Mouse (Mus musculus): Measurements from ENCODE around the gene Gm42674. TPM values are rescaled to one million over a fixed set of nuclear protein-coding genes. Genes with fewer than 3 reads are reported as not detected.

The Gm42674 gene
- total RNA-seq, 2 experiments from 2014 or later, result not detected

DNA sequence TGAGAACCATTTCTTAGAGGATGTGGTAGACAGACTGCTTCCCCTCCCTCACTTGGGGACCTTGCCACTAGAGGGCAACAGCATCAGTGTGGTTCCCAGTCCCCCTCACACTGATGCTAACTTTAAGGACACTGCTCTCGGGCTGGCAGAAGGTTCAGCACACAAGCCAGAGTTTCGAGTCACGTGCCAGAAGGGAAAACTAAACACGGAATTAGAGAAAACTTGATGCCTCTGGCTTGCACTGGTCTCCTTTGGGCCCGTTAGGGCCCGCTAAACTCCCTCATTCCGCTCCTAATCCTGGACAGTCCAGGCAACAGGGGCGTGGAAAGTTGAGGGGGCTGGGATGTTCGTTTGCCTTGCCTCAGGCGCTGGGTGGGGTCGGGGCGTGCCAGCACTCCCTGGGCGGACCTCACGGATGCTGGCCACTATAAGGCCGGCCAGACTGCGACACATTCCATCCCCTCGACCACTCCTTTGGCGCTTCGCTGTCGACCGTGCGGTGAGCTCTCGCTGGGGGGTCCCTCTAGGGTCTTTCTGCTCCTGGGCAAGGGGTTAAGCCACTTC, 11.1 kb downstream of the Gm42674 start, which contains the start of gene S100a6:
S100a6 (plus strand) TSS at position 155 of the 564 bp plus-strand sequence.
- Histone ChIP-seq H3K27ac (peak within 1 kb of the TSS; percentile 47), H3K4me3 (peak within 1 kb of the TSS; percentile 48)
- DNase-seq (ENCODE audit: extremely low spot score in 1 of 2, low spot score in 2 of 2), result peak in 1 of 2 experiments; percentile 41
- TF ChIP-seq CTCF (IDR thresholded peaks at IDR 0.05), result peak; percentile 63
- intact Hi-C loops (cut with DNase I), result loop anchor here (1.0 kb wide), 1 partner anchor 26 kb away; no protein-coding TSS in a partner anchor

DNA sequence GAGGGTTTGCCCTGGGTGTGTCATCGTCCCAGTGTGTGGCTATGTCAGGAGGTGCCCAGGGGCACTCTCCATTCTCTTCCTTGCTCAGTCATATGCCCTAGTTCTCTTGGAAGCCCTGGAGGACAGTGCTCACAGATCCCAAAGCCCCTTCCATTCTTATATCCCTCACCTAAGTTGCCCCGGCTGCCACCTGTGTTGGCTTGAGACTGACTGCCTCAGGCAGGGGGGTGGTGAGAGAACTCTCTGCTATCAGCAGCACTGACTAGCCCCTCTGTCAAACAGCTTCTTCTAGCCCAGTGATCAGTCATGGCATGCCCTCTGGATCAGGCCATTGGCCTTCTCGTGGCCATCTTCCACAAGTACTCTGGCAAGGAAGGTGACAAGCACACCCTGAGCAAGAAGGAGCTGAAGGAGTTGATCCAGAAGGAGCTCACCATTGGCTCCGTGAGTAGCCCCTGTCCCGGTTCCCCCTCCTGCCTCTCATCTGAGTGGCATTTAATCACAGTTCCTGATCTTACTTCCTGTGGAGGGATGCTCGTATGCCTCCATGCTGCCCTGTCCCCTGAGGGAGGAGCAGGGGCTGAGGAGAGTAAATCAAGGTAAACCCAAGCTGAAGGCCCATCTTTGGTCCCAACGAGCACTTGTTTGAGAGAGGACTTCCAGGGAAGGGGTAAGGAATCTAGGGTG, 11.9 kb downstream of the Gm42674 start:
- Histone ChIP-seq H3K27ac (peak overlapping the region; percentile 47), H3K4me3 (peak overlapping the region; percentile 48)
- no peak for TF ChIP-seq CTCF (IDR thresholded peaks at IDR 0.05)
- DNase-seq (ENCODE audit: extremely low spot score in 1 of 2, low spot score in 2 of 2), result no peak
- intact Hi-C loops (cut with DNase I), result loop anchor here (2.0 kb wide), 2 partner anchors 89 to 123 kb away; partner anchors contain the start of gene Snapin

DNA sequence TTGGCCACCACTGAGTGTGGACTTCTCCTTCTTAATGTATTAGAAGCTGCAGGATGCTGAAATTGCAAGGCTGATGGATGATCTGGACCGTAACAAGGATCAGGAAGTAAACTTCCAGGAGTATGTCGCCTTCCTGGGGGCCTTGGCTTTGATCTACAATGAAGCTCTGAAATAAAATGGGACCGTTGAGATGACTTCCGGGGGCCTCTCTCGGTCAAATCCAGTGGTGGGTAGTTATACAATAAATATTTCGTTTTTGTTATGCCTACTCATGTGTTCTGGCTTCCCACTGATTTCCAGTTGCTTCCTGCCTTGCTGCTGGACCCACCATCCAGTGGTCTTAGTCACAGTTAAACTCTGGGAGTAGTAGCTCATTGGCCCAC, 12.4 kb downstream of the Gm42674 start:
- TF ChIP-seq CTCF (IDR thresholded peaks at IDR 0.05), result no peak
- Histone ChIP-seq H3K4me3 (no peak overlapping the region), H3K27ac (no peak overlapping the region)
- intact Hi-C loops (cut with DNase I), result loop anchor here (2.0 kb wide), 2 partner anchors 89 to 123 kb away; partner anchors contain the start of gene Snapin
- DNase-seq (ENCODE audit: extremely low spot score in 1 of 2, low spot score in 2 of 2), result no peak

DNA sequence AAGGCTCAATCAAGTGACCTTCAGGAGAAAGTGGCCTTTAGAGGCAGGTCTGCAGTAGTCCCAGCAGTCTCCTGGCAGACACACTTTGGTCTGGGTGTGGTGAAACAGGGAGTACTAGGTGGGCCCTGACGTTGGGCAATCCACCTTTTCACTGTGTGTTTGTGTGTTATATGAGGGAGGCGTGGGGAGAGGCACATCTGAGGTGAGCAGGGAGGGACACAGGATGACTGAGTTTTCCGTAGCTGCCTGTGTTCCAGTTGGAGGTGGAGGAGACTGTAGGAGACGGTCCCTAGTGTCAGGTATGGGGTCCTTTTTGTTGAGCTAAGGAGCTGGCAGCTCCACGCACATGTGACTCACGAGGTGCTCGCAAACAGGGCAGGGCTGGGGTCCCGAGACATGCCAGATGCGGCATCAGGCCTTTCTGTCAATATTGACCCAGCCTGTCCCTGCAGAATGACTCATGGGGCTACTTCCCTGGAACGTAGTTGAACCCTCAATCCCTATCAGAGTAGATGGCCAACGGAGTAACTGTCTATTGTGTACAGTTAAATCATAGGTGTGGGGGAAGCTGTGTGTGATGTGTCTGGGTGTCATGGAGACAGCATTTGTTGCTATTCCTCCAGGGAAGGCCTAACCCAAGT, 13.0 kb downstream of the Gm42674 start:
- intact Hi-C loops (cut with DNase I), result loop anchor here (1.0 to 5.0 kb wide), 5 partner anchors 28 to 124 kb away; partner anchors contain the start of genes Chtop, S100a7a and Snapin
- no peak for TF ChIP-seq CTCF (IDR thresholded peaks at IDR 0.05)
- DNase-seq (ENCODE audit: extremely low spot score in 1 of 2, low spot score in 2 of 2), result no peak
- no peak overlapping the region for H3K4me3 ChIP-seq
- no peak overlapping the region for H3K27ac ChIP-seq

DNA sequence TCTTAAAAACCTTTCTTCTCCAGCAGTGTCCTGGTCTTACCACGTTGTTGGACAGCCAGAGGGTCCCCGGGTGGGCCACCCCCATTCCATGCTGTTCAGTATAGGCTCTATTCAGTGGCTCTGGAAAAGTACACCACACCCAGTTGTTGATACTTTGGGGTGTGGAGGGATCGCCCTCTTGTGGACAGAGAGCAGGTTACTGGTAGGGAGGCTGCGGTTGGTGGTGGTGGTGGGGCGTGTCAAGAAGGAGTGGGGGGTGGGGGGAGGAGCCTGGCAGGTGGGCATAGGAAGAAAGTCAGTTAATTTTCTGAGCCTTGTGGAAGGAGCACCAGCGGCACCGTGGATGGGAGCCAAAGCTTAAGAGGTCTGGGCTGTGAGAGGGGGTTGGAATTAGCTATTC, 13.7 kb downstream of the Gm42674 start:
- TF ChIP-seq CTCF (IDR thresholded peaks at IDR 0.05), result peak; percentile 69
- Histone ChIP-seq H3K27ac (no peak overlapping the region), H3K4me3 (0 out of 2 replicates have a peak overlapping the region, but pooled peaks have one; percentile 7)
- intact Hi-C loops (cut with DNase I), result loop anchor here (1.0 to 5.0 kb wide), 5 partner anchors 29 to 125 kb away; partner anchors contain the start of genes Chtop, S100a7a and Snapin
- peak; percentile 73 to 76 for DNase-seq (ENCODE audit: extremely low spot score in 1 of 2, low spot score in 2 of 2)

DNA sequence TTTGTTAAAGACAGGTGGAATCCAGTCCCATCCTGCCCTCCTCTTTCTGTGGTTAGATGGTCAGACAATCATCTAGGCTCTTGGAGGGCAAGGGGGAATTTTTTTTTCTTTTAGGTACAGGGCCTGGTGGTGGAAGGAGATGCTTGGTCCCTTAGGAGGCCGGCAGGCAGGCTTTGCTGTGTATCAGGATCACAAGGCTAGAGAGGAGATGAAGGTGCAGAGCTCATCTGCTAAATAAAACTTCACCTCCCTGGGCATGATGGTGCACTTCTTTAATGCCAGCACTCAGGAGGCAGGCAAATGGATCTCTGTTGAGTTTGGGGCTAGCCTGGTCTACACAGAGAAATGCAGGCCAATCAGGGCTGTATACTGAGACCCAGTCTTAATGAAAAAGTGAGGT, 14.2 kb downstream of the Gm42674 start:
- no peak overlapping the region for H3K27ac ChIP-seq
- intact Hi-C loops (cut with DNase I), result loop anchor here (1.0 to 5.0 kb wide), 5 partner anchors 30 to 125 kb away; partner anchors contain the start of genes Chtop, S100a7a and Snapin
- no peak for TF ChIP-seq CTCF (IDR thresholded peaks at IDR 0.05)
- H3K4me3 ChIP-seq, result no peak overlapping the region
- DNase-seq (ENCODE audit: extremely low spot score in 1 of 2, low spot score in 2 of 2), result no peak

DNA sequence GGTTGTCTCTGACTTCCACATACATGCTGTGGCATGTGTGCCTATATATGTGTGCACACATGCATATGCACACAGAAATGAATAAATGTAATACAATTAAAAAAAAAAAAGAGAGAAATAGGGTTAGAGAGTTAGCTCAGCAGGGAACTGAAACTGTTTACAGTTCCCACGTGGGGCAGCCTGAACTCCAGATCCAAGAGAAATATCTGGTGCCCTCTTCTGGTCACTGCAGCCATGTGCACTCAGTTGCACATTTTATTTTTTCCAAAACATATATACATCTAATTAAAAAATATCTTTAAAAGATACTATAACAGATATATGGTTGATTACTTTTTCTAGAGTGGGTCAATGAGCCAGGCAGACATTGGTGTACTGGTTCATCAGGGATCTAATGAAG, 15.9 kb downstream of the Gm42674 start:
- no peak overlapping the region for H3K4me3 ChIP-seq
- intact Hi-C loops (cut with DNase I), result loop anchor here (5.0 kb wide), 2 partner anchors 35 to 110 kb away; partner anchors contain the start of genes Chtop and S100a7a
- no peak overlapping the region for H3K27ac ChIP-seq
- no peak for DNase-seq (ENCODE audit: extremely low spot score in 1 of 2, low spot score in 2 of 2)
- TF ChIP-seq CTCF (IDR thresholded peaks at IDR 0.05), result peak; percentile 33

DNA sequence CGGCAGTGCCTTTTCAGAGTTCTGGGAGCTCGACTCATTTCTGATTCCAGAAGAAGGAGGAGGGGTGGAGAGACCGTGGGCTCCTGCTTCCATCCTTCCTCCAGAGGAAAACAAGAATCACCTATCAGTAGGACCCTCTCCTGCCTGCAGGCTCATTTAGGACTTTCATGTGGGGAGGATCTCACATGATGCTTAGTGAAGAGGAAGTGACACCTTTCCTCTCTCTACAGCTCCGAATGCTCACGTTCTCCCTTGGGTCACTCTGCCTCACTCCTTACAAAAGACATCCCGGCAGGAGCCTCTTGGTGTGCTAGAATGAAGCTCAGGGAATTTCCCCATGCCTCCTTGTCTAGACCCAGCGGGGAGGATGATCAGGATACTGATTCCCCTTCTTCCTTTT, 19.8 kb downstream of the Gm42674 start:
- no peak for DNase-seq (ENCODE audit: extremely low spot score in 1 of 2, low spot score in 2 of 2)
- intact Hi-C loops (cut with DNase I), result no loop called here
- Histone ChIP-seq H3K27ac (no peak overlapping the region), H3K4me3 (no peak overlapping the region)
- no peak for TF ChIP-seq CTCF (IDR thresholded peaks at IDR 0.05)

DNA sequence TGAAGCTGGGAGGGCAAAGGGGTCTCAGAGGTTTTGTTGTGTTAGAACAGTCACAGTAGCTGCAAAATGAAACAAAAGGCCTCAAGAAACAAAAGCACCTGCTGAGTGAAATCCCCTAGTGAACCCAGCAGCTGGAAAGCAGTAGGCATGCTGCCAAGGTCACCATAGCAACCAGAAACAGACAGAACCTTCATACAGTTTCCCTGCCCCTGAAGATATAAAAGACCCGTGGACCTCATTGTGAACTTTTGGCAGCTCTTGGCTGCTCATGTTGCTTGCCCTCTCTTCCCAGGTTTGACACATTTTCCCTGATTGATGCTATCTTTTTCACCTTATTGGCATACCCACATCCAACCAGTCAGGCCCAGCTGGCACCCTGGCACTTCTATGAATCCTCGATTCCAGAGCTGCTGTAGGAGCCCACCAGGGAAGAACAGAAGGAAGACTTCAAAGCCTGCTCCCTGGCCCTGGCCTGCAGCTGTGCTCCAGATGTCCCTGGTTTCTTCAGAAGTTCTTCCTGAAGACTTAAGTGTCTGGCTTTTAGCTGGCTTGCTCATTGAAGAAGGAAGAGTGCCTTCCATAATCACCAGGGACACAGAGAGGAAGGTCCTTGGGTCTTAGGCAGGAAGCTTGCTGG, 21.8 kb downstream of the Gm42674 start:
- DNase-seq (ENCODE audit: extremely low spot score in 1 of 2, low spot score in 2 of 2), result peak in 1 of 2 experiments; percentile 44
- Histone ChIP-seq H3K4me3 (no peak overlapping the region), H3K27ac (no peak overlapping the region)
- intact Hi-C loops (cut with DNase I), result no loop called here
- no peak for TF ChIP-seq CTCF (IDR thresholded peaks at IDR 0.05)

DNA sequence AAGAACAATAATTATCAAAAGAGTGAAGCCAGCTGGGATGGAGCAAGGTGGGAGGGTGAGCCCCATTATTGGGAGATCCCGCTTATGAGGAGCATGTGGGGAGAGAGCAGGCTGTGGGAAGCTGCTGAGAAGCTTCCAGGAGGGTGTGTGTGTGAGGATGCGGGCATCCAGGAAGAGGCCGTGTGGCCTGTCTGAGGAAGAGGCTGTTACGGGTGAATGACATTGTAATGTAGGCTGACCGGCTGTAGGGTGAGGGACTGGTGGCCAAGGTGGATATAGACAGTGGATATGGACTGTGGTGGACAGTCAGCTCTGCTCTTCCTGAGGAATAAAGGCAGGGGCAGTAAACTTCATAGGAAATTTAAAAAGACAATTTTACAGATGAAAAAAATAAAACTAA, 23.8 kb downstream of the Gm42674 start:
- Histone ChIP-seq H3K27ac (no peak overlapping the region), H3K4me3 (no peak overlapping the region)
- TF ChIP-seq CTCF (IDR thresholded peaks at IDR 0.05), result no peak
- intact Hi-C loops (cut with DNase I), result no loop called here
- no peak for DNase-seq (ENCODE audit: extremely low spot score in 1 of 2, low spot score in 2 of 2)

DNA sequence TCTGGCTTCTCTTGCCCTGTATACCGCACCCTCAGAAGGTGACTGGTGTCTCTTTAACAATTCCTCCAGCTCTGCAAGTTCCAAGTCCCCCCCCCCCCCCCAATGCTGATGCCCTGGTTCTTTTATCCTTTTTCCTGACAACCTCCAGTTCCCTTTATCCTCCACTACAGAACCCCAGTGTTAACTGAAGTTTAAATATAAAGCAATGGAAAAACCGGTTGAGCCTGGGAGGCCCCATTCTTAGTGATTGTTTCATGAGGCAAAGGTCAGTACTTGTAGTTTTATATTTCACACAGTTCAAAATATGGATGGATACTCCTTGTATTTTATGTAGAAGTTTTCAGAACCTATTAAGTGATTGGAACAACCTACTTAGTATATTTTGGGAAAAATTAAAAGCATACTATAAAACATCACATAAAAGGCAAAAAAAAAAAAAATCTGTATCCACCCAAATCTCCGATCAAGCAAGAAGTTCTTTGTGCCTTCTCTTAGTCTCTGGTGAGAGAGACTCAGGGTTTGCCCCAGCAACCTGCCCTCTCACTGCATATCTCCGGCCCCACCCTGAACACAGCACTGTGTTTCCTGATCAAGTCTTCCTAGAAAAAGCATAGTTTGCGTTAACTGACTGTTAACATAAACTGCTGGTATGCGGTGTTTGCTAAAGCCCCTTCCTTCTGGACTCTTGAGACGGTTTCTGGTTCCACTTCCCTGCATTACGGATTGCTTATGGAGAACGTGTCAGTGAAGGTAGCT, 24.7 kb downstream of the Gm42674 start:
- no peak for TF ChIP-seq CTCF (IDR thresholded peaks at IDR 0.05)
- no peak for DNase-seq (ENCODE audit: extremely low spot score in 1 of 2, low spot score in 2 of 2)
- intact Hi-C loops (cut with DNase I), result no loop called here
- Histone ChIP-seq H3K4me3 (no peak overlapping the region), H3K27ac (no peak overlapping the region)

All from left cerebral cortex, adult 2 months (tissue).